Mouse (Mus musculus) CD4-positive, CD25-positive, alpha-beta regulatory T cell, adult 4 months (primary cell): ENCODE results near the gene Ovol3. TPM values are rescaled to one million over a fixed set of nuclear protein-coding genes. Genes with fewer than 3 reads are reported as not detected.
"Not testable (repeated sequence)": the region's sequence is repeated elsewhere in the genome, so short reads cannot be mapped to it uniquely, and the experiment has no call there.

Experiments used
- ATAC-seq: one replicate; pipeline ENCODE4 v1.8.0; 2017
- polyA plus RNA-seq, 2 experiments: library from polyadenylated mRNA; unstranded; fragments of 100-300 nt; shearing (Covaris generic); gene quantifications; one replicate each; pipeline ENCODE4 v1.2.1; 2017

Ovol3 gene
- polyA plus RNA-seq, 2 experiments from 2014 or later = not detected

DNA sequence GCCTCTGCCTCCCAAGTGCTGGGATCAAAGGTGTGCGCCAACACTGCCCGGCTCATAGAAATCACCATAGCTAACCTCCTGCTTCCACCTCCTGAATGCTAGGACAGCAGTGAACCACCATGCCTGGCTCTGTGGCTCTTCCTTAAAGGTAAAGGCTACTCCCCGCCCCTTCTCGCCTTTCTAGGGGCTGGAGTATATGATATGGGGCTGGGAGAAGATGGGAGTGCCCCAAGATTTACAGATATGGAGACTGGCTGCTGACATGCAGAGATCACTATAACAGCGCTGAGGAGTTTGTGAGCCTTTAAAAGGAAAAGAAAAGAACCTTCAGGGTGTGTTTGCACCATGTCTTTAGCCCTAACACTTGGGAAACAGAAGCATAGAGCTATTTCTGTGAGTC, 13.3 kb downstream of the Ovol3 start:
- no peak for ATAC-seq

DNA sequence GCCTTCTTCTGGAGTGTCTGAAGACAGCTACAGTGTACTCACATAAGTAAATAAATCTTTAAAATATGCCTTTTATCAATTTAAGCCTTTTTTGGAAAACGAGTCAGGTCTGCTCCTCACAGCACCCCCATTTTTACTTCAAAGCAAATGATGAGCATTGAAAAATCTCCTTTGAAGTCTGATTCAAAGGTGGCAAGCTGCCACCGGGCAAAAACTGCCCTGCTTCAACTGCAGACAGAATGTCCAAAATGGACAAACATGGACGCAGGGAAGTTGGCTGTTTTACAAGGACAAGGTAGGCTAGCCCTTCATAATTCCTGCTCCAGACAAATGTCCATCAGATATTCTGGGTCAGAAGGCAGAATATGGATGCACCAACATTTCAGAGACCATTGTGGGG, 14.1 kb downstream of the Ovol3 start:
- ATAC-seq = no peak

DNA sequence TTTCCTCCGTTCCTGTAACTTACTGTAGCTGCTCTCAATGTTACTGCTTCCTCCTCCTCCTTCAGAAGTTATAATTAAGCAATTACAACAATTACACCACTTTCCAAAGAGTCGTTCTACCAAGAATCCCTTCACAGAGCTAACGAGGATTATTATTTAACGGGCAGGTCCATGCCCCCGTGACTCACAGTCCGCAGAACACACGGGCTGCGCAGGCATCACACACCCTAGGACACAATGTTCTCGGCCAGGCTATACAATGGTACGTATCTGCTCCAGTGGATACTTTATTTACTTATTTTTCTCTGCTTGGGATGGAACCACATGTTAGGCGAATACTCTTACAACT, 15.5 kb downstream of the Ovol3 start:
- no peak for ATAC-seq

DNA sequence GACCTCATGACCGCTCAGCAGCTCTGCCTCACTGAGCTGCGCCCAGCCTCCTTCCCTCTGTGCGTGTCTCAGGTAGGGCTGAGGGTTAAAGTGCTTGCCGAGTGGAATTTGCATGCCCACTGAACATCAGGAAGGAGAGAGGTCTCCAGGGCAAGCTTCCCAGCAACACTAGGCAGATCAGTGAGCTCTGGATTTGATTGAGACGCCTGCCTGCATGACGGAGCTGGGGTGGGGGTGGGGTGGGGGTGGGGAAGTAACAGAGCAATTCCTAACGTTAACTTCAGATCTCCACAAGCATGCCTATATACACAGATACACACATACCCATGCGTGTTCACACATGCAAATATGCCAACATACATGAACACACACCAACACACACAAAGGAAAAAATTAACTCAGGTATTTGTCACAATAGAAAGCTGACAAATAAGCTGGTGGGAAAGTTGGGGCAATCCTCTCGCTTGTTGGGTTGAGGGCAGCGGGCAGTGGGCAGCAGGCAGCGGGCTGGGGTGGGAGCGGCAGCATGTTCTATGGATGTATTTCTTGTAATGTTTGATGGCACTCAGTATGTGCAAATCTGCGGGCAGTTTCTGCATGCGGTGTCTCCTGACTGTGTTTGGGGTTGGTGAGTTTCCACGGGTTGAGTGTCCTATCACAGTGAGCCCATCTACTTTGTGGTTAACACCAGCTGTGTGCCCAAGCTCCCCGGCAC, 16.1 kb downstream of the Ovol3 start:
- peak; percentile 39 for ATAC-seq

DNA sequence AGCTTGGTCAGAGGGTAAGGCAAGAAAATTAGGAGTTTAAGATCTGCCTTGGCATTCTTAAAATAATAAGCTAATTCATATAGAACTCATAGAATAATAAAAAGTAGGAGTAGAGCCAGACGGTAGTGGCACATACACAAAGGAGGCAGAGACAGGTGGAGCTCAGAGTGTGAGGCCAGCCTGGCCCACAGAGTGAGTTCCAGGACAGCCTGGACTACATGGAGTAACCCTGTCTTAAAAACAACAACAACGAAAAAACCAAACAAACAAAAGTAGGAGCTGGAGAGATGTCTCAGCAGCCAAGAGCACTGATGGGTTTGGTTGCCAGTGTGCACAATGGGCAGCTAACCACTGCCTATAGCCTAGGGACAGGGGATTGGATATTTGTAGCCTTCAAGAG, 18.2 kb downstream of the Ovol3 start:
- no peak for ATAC-seq

DNA sequence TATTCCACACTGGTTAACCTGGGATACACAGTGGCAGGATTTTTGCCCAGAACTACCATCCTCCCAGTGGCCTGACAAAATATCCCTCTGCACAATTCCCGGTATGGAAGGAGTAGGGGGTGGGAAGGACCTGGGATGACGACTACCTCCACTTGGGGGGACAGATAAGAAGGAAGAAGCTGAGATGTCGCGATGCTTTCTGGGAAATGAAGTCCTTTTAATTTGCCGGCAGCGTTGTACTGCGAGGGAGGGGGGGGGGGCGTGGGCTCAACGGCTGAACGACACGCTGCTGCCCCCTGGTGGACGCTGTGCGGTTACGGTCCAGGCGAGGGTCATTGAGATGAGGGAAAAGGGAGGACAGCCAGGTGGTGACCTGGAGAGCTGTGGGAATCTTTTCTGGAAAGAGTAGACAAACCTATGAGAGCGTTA, 18.8 kb downstream of the Ovol3 start:
- peak; percentile 70 for ATAC-seq

DNA sequence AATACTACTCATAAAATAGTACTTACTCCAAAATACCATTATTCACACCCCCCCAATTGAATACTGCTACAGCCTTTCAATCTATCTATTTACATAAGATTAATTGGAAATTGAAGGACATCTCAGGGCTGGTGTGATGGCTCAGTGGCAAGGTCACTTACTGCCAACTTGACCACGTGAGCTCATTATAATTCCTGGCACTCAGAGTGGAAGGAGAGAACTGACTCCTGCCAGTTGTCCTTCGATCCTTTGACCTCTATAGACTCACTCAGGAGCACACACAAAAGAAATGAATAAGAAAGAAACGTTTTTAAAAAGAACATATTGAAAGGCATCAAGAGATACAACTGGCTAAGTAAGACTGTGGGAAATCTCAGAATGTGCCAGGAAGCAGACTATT, 19.6 kb downstream of the Ovol3 start:
- no peak for ATAC-seq

DNA sequence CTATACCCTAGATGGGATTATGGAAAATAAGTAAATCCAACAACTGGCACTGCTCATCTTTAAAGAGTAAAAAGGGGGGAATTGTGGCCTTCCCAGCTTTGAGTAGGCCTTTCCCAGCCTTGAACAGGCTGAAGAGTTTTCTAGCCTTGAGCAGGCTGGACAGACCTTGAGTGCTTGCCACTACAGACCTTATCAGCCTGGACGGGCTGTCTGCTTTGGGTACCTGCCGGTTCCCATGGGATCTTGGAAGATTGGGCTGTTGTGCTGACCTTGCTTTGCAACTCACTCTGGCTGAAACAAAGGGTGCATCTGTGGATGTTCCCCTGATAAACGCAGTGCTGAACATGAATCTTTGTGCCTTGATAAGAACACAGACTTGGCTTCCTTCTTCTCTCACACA, 21.6 kb downstream of the Ovol3 start:
- ATAC-seq = no peak

DNA sequence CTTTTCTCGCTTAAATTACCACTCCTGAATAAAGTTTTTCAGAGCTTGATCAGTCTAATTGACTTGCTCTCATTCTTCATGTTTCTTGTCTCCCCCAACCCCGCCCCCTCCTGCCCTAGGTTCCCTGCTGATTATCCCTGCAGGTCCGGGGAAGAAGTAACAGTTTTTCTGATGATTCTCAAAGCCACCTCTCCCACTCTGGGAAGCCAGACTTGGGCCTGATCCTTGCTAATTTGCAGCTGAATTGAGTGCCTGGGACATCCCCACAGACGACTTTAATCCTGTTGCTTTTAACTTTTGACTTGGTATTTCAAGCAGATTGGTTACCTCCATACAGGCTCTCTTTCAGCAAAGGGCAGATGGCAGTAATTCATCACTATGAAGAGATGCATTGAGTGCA, 24.5 kb downstream of the Ovol3 start:
- no peak for ATAC-seq

DNA sequence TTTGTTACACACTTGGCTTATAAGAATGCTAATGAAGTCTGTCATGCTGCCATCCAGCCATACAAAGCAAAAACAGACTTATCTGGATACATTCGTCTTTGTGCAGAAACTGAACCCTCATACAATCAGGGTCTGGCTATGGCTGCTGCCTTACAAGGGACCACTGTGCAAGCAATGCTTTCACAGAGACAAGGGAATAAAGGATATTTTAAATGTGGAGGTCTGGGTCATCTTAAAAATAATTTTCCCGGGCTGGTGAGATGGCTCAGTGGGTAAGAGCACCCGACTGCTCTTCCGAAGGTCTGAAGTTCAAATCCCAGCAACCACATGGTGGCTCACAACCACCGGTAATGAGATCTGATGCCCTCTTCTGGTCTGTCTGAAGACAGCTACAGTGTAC, 29.2 kb downstream of the Ovol3 start:
- not testable (repeated sequence) for ATAC-seq

DNA sequence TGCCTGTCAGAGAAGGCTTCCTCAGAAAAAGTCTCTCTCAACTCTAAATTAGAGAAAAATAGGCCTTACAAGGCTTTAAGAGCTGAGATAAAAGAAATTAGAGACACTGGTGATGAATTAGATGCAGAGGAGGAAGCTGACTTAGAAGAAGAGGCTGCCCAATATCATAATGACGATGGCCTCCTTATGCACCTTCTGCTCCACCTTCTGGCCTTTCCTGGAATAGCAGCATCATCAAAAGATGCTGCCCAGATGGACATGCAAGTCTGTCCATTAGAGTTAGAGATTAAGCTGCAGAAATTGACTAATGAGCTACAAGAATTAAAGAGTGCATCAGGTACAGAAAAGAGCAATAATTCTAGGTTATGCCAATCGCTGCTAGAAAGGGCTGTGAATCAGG, 30.1 kb downstream of the Ovol3 start:
- ATAC-seq = peak; percentile 72

DNA sequence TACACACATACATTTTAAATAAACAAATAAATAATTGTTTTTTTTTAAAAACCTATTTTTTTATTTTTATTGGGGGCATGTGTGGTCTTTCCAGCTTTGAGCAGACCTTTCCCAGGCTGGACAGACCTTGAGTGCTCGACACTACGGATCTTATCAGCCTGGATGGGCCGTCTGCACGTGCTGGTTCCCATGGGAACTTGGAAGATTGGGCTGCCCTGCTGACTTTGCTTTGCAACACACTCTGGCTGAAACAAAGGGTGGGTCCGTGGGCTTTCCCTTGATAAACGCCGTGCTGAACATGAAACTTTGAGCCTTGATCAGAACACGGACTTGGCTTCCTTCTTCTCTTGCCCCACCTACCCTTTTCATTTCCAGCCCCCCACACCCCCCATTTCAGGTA, 31.1 kb downstream of the Ovol3 start:
- no peak for ATAC-seq

DNA sequence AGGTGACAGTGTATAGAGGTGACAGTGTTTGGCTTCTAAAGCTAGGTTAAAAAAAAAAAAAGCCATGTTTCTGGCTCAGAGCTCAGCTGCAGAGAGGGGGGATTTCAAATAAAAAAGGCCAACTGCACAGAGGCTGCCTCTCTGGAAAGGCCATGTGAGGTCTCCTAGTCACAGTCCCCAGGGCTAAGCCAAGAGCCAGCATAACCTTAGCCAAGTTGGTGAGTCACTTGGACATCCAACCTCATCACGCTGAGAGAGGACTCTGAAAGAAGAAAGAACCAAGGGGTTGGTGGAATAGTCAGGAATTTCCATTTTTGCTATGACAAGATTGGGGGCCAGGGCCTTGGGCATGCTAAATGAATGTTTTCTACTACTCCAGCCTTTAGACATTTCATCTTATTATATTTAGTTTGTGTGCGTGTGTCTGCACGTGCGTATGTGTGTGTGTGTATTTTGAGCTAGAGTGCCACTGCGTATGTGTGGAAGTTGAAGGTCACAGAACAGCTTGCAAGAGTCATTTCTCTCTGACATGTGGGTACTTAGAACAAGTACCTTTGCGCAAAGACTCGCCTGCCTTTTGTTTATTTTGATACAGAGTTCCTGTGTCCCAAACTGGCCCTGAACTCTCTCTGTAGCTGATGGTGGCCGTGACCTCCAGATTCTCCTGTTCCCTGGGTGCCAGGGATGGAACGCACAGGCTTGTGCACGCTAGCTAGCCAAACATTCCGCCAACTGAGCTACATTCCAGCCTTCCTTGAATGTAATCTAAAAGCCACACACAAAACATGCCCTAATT, 32.4 kb downstream of the Ovol3 start:
- no peak for ATAC-seq

DNA sequence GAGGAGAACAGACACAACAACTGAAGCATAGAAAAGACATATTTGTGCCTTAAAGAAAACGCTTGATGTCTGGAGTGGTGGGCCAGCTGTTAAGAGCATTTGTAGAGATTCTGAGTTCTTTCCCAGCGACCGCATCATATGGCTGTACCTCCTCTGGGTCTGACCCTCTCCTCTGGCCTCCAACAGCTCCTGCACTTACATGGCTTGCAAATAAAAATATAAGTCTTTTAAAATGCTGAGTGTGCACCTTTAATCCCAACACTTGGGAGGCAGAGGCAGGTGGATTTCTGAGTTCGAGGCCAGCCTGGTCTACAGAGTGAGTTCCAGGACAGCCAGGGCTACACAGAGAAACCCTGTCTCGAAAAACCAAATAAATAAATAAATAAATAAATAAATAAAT, 34.9 kb downstream of the Ovol3 start:
- not testable (repeated sequence) for ATAC-seq

DNA sequence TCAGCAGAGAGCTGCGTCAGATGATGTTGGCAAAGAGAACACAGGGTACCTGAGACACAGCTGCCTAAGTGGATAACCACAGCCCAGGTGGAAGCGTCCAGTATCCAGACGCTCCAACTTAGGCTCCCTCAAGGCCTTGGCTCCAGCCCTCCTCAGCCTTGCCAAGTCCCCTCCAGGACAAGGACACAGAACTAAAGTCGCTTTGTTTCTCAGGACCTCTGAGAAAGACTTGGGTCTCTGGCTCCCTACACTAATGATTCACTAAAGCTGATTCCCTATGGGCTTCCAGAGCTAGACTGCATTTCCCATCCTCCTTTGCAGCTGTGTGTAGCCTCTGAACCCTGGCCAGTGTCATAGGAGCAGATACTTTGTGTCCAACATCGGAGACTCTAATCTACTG, 35.3 kb downstream of the Ovol3 start:
- ATAC-seq = no peak

DNA sequence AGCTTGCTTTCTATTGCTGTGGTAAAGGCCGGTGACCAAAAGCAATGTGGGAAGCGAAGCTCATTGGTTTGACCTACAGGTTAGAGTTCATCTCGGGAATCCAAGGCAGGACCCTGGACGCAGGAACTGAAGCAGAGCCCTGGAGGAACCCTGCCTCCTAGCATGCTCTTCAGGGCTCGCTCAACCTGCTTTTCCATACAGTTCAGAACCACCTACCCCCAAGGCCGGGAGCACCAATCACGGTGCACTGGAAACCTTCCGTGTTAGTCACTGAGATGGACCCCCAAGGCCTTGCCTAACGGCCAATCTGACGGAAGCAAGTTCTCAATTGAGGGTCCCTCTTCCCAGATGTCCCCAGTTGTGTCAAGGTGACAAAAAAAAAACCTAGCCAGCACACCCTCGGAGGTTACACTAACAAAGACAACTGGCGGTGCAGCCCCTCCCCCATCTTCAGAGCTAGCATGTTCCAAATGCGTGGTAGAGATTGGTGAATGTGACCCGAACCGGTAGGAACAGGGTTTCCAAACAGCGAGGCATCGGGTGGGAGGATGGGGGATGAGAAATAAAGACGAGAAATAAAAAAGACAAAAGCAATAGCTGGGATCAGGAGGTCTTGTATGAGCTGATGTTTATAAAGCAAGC, 35.9 kb downstream of the Ovol3 start:
- no peak for ATAC-seq

DNA sequence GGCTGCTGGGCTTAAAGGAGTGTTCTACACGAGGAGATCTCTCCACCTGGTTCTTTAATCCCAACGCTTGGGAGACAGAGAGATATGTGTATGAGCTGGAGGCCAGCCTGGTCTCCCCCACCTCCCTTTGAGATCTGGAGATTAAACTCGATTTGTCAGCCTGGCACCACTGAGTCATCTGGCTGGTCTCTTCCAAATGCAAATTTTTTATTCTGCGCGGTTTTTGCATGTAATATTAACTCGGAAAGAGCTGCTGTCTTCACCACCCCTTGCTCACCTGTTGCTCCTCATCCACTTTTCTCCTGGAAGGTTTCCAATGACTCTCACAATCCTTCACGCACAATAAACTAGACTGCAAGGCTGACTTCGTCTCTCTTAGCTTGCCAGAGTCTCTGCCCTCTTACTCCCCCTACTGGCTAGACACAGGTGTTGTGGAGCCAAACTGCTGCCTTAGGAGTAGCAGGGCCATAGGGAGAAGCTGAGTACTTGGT, 37.0 kb downstream of the Ovol3 start, which contains the start of gene Capns1:
TSS of gene Capns1 (minus strand) at position 331 of the 491 bp plus-strand sequence.
- peak; percentile 67 for ATAC-seq

DNA sequence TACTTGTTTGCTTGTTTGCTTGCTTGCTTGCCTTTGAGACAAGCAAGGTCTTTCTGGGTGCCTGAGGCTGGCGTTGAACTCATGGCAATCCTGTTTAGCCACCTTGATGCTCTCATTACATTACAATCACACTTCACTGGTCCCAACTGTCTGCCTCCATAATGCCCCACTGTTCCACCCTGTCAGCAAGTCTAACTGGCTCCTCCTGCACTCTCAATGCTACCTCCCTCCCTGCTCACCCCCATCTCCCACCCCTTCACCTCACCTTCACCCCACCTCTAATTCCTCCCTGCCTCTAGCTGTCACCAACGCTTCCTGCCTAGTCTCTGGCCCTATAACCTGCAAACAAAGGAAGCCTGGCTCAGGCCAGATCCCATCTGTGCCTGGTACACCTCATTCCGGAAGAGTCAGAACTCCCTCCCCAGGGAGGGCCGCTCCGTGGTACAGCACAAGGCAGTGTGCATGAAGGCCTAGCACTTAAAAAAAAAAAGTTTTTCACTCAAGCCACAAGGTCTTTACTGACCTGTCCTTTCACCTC, 37.9 kb downstream of the Ovol3 start:
- ATAC-seq = no peak

DNA sequence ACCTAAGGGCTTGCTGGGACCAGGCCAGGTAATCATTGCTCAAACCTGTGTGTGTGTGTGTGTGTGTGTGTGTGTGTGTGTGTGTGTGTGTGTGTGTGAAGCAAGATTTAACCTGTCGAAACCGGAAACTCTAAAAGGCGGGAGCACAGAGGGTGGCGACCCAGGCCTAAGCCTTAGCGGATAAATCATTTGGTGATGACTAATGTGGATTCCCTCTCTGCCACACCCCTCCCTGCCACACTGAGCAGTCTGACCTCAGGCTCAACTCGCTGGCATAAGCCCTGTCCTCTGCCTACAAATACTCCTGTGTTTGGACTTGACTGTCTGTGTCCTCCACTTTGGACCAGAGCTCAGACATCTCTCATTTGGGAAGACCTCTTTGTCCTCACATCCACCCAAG, 39.4 kb downstream of the Ovol3 start:
- no peak for ATAC-seq

DNA sequence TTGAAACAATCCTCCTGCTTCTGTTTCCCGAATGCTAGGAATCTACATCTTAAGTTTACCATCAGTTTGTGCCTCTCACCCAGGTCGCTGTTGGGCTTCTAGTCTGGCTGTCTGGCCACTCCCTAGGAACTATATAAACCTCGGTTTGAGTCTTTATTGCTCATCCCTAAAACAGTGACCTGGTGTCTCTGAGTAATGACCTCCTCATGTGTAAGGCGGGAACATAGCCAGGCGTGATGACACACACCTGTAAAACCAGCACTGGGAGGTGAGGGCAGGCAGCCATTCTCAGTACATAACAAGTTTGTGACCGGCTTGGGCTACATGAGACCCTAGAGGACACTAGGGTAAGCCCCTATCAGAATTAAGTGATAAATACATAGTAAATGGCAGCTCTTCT, 40.1 kb downstream of the Ovol3 start:
- no peak for ATAC-seq

DNA sequence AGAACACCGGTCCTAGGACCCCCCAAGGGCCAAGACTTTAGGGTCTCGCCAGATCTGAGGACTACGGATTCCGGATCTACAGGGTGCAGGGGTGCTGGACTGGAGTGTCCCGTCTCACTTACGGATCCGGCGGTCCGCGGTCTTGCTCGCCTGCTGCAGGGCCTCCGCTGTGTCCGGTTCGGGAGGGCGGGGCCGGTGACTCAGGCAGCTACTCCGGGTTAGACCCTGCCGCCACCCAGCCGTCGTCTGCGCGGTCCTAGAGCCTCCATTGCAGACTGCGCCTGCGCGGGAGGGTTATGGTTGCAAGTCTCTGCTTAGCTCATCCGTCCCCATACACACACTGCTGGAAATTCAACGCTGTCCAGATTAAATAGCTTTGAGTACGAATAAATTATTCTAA, 40.6 kb downstream of the Ovol3 start:
- ATAC-seq = peak; percentile 88

DNA sequence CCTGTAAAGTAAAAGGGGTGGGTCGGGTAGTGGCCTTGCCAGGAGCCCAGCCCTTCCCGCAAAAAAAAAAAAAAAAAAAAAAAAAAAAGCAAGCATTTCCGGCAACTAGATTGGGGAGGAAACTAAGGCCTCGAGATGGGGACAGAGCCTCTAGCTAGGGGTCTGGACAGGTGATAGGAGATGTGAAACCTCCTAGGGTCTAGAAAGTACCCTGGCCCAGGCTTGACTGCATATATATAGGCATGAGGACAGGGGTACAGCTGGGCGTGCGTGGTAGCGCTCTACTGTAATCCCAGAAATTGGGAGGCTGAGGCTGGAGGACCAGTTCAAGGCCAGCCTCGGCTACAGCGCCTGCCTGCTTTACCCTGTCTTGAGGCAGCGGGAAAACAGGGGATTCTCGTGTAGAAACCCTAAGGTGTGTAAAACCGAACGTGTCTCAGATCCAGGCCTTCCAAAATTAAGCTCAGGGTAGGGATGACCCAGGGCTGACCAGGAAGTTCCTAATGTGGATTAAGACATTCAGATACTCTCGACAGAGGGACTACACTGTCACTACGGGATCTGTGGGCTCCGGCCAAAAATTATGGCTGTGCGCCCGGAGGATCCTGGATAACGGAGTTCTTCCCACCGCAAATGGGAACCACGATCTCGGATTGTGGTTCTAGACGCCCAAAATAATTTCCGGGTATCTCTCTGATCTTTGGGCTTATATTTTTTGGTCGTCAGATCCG, 41.3 kb downstream of the Ovol3 start:
- ATAC-seq = peak; percentile 19
